Mouse (Mus musculus): ENCODE measurements at regions not wholly inside any gene's neighbourhood (a gene's known extent, or its start where the extent isn't known, plus 50 kb on each side); places are given as distances from the start of the nearest gene placed in this dataset.

- dilution Hi-C loops (cut with MboI; ENCODE audit: extremely low pct_ligation_motif_present, extremely low pct_unique_long_range_greater_than_20kb, low sequenced_read_pairs) (no loop called here), in situ Hi-C loops (cut with MboI; ENCODE audit: low pct_ligation_motif_present, low pct_unique_long_range_greater_than_20kb, low sequenced_read_pairs) (no loop called here)
- Histone ChIP-seq H3K27me3 (replicated peaks) (no peaks in the 10 kb centered on the region), H3K9ac (ENCODE audit: insufficient read depth, low read depth) (no peak overlapping the region), H3K27ac (ENCODE audit: insufficient read depth, low read depth) (no peak overlapping the region), H3K36me3 (replicated peaks in 1 of 2; ENCODE audit: control insufficient read depth in 1 of 2, insufficient read depth in 1 of 2, low read length in 1 of 2) (no peaks in the 10 kb centered on the region), H3K4me2 (ENCODE audit: insufficient read depth, low read depth, poor library complexity, severe bottlenecking) (no peak overlapping the region), H3K4me1 (ENCODE audit: control insufficient read depth in 1 of 2, insufficient read depth in 2 of 2) (peaks cover 0 to 3% of the 10 kb centered on the region in 2 experiments; a peak in 2 of 4 replicates), H3K79me2 (replicated peaks; ENCODE audit: control insufficient read depth, extremely low read depth, insufficient read depth, poor library complexity, severe bottlenecking) (no peaks in the 10 kb centered on the region), H3K4me3 (replicated peaks in 1 of 3; ENCODE audit: low read depth in 2 of 3, low read length in 2 of 3, poor library complexity in 1 of 3) (no peak overlapping the region), H3K9me3 (replicated peaks; ENCODE audit: low read length) (no peaks in the 10 kb centered on the region)
- no peak for DNase-seq (ENCODE audit: extremely low read depth)
- no peak for TF ChIP-seq MAZ (IDR thresholded peaks at IDR 0.05; ENCODE audit: low read depth, low read length)
Observed at GRCm38 (mm10) chr15:62939416-62939815, 905.6 kb downstream of the Gsdmc2 start.

GRCm38 (mm10) chr15:62937756-62938155 lies 907.2 kb downstream of the Gsdmc2 start:
- Histone ChIP-seq H3K36me3 (replicated peaks in 1 of 2; ENCODE audit: control insufficient read depth in 1 of 2, insufficient read depth in 1 of 2, low read length in 1 of 2) (no peaks in the 10 kb centered on the region), H3K4me3 (replicated peaks in 1 of 3; ENCODE audit: low read depth in 2 of 3, low read length in 2 of 3, poor library complexity in 1 of 3) (no peak overlapping the region), H3K9me3 (replicated peaks; ENCODE audit: low read length) (no peaks in the 10 kb centered on the region), H3K27ac (ENCODE audit: insufficient read depth, low read depth) (no peak overlapping the region), H3K9ac (ENCODE audit: insufficient read depth, low read depth) (no peak overlapping the region), H3K4me1 (ENCODE audit: control insufficient read depth in 1 of 2, insufficient read depth in 2 of 2) (peaks cover 0 to 12% of the 10 kb centered on the region in 2 experiments; a peak in 2 of 4 replicates), H3K27me3 (replicated peaks) (no peaks in the 10 kb centered on the region), H3K4me2 (ENCODE audit: insufficient read depth, low read depth, poor library complexity, severe bottlenecking) (no peak overlapping the region), H3K79me2 (replicated peaks; ENCODE audit: control insufficient read depth, extremely low read depth, insufficient read depth, poor library complexity, severe bottlenecking) (no peaks in the 10 kb centered on the region)
- DNase-seq (ENCODE audit: extremely low read depth), result no peak
- TF ChIP-seq MAFK (IDR thresholded peaks at IDR 0.05; ENCODE audit: insufficient replicate concordance, low read length) (0 out of 2 replicates have a peak, but pooled peaks have one; percentile 31), NRF1 (IDR thresholded peaks at IDR 0.05; ENCODE audit: low read depth, low read length) (no peak)
- dilution Hi-C loops (cut with MboI; ENCODE audit: extremely low pct_ligation_motif_present, extremely low pct_unique_long_range_greater_than_20kb, low sequenced_read_pairs), result no loop called here
- in situ Hi-C loops (cut with MboI; ENCODE audit: low pct_ligation_motif_present, low pct_unique_long_range_greater_than_20kb, low sequenced_read_pairs), result no loop called here

GRCm38 (mm10) chr15:62934522-62935189 lies 910.3 kb downstream of the Gsdmc2 start:
- Histone ChIP-seq H3K4me3 (replicated peaks in 1 of 3; ENCODE audit: low read depth in 2 of 3, low read length in 2 of 3, poor library complexity in 1 of 3) (no peak overlapping the region), H3K27me3 (replicated peaks) (no peaks in the 10 kb centered on the region), H3K9ac (ENCODE audit: insufficient read depth, low read depth) (no peak overlapping the region), H3K79me2 (replicated peaks; ENCODE audit: control insufficient read depth, extremely low read depth, insufficient read depth, poor library complexity, severe bottlenecking) (no peaks in the 10 kb centered on the region), H3K9me3 (replicated peaks; ENCODE audit: low read length) (no peaks in the 10 kb centered on the region), H3K4me1 (ENCODE audit: control insufficient read depth in 1 of 2, insufficient read depth in 2 of 2) (peaks cover 0 to 12% of the 10 kb centered on the region in 2 experiments; a peak in 2 of 4 replicates), H3K36me3 (replicated peaks in 1 of 2; ENCODE audit: control insufficient read depth in 1 of 2, insufficient read depth in 1 of 2, low read length in 1 of 2) (no peaks in the 10 kb centered on the region), H3K4me2 (ENCODE audit: insufficient read depth, low read depth, poor library complexity, severe bottlenecking) (no peak overlapping the region), H3K27ac (ENCODE audit: insufficient read depth, low read depth) (no peak overlapping the region)
- peak; percentile 65; the same call in 1 of the 2 replicates for TF ChIP-seq EP300 (IDR thresholded peaks at IDR 0.05; ENCODE audit: low read length)
- TF ChIP-seq RCOR1 (conservative IDR thresholded peaks at IDR 0.05; ENCODE audit: low read depth, low read length), result no peak
- TF ChIP-seq ELF1 (IDR thresholded peaks at IDR 0.05; ENCODE audit: low read depth, low read length), result peak; percentile 30; the same call in 1 of the 2 replicates
- TF ChIP-seq NELFE (IDR thresholded peaks at IDR 0.05; ENCODE audit: low read depth, low read length), result no peak
- in situ Hi-C loops (cut with MboI; ENCODE audit: low pct_ligation_motif_present, low pct_unique_long_range_greater_than_20kb, low sequenced_read_pairs), result no loop called here
- peak; percentile 12 for DNase-seq (ENCODE audit: extremely low read depth)
- dilution Hi-C loops (cut with MboI; ENCODE audit: extremely low pct_ligation_motif_present, extremely low pct_unique_long_range_greater_than_20kb, low sequenced_read_pairs), result no loop called here
